Mouse (Mus musculus): Measurements from ENCODE around the gene Klf6.

Gene Klf6

DNA sequence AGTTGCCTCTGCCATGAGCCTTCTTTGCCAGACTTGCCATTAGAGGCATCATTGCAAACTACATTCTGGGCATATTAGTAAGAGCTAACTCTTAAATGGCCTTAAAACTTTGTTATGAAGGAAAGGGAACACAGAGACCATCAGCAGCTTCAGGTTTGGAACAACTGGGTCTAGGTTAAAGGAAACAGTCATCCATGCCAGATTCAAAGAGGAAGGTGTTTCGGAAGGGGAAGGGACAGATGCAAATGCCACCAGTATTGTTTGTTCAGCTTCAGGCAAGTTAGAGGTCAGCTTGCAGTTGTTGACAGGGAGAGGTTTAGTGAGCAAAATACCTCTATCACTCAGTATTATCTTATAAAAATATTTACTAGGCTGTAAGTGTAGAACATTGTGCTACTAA lies 37.7 kb downstream of the Klf6 start:
- no peak for DNase-seq (ENCODE audit: low spot score in 2 of 2)

DNA sequence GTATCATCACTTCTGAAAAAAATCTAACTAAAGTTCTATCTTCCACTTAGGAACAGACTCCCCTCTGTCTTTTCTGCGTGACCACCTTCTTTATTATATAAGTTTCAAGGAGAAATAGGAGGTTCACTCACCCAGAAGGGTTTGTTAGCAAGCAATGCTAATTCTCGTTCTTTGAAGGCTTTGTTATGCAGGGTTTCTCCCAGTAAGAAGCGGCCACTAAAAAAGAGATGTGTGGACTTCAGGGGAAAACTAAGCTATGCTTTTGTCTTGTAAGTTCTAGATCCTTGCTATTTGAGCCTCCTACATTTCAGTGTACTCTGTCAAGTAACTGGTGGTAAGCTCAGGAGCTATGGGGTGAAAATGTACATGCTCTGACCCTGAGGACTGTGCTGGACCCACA lies 38.4 kb downstream of the Klf6 start:
- DNase-seq (ENCODE audit: low spot score in 2 of 2), result no peak

DNA sequence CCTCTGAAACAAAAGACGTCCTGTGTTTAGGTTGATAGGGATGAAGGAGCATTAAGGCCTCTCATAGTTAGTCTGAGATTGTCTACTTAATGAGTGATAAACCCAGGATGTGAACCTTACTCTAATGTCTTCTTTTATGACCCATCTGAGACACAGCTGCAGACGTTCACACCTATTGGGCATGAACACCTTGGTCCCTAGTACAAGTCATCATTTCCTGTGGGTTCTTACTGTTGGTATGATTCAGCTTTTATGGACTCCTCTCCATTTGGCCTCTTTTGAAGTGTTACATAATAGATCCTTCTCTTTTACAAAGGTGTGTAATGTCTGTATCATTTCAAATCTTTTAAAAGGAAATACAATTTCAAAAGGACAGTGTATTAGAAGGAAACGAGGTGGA lies 51.9 kb downstream of the Klf6 start:
- DNase-seq (ENCODE audit: low spot score in 2 of 2), result no peak

DNA sequence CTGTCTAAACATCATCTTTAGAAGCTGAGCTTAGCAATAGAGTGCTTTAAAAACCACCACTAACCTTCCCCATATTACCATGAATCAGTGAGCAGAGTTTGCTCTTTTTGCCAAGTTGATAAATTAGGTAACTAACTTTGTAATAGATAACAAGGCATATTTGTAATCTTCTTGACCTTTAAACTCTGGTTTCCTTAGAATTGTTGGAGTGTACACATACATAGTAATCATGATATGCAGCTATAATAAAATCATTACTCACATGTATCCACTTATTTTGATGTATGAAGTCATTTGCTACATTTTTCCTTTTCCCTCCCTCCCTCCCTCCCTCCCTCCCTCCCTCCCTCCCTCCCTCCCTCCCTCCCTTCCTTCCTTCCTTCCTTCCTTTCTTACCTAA lies 56.1 kb downstream of the Klf6 start:
- no peak for DNase-seq (ENCODE audit: low spot score in 2 of 2)

DNA sequence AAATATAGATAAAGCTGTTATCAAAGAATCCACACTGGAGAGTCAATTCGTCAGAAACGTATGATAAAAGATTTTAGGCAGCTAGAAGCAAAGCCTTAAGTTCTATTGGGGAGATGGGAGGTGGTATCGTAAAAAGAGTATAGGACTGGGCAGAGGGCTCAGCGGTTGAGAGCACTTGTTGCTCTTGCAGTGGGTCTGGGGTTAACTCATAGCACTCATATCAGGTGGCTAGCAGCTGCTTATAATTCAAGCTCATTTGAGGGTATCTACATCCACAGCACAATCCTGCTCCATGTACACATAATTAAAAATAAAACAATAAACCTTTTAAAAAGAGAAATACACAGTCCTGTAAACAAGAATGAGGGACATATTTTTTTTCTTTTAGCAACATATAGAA lies 58.7 kb downstream of the Klf6 start:
- no peak for DNase-seq (ENCODE audit: low spot score in 2 of 2)
